Mouse (Mus musculus) stomach, postnatal 0 days (tissue): Measurements from ENCODE around the gene Pgap2. TPM values are rescaled to one million over a fixed set of nuclear protein-coding genes. Genes with fewer than 3 reads are reported as not detected.
A peak's percentile ranks its signal among the peaks of the same experiment; 100 is the strongest.

Experiments used
- ATAC-seq: fragments of 200-750 bp; cut with Nextera tagmentation; 2 replicates; pipeline ENCODE4 v1.8.0; 2017; ENCODE audit not compliant: low FRiP score, low TSS enrichment
- DNase-seq: peaks from one replicate; pipeline ENCODE4 v3.0.0-alpha.2; 2016; ENCODE audit warnings: low spot score
- H3K27ac ChIP-seq: fragments of 300-500 bp; sonication (generic); replicated peaks from 2 replicates; pipeline ENCODE4 v1.5.1; 2014; ENCODE audit warnings: mild to moderate bottlenecking, control low read depth
- H3K27me3 ChIP-seq: fragments of 300-500 bp; sonication (generic); 2 replicates; pipeline ENCODE4 v1.6.1; 2014; ENCODE audit warnings: low read length; ENCODE audit not compliant: control insufficient read depth, insufficient read depth
- H3K36me3 ChIP-seq: fragments of 300-500 bp; sonication (generic); 2 replicates; pipeline ENCODE4 v1.6.1; 2014; ENCODE audit warnings: low read length, mixed read lengths; ENCODE audit not compliant: control insufficient read depth, insufficient read depth
- H3K4me1 ChIP-seq: fragments of 300-500 bp; sonication (generic); replicated peaks from 2 replicates; pipeline ENCODE4 v1.6.1; 2014; ENCODE audit warnings: antibody characterized with exemption; ENCODE audit not compliant: control insufficient read depth, insufficient read depth
- H3K4me2 ChIP-seq: fragments of 300-500 bp; sonication (generic); replicated peaks from 2 replicates; pipeline ENCODE4 v1.6.1; 2014; ENCODE audit warnings: low read depth, mild to moderate bottlenecking, control low read depth, moderate library complexity
- H3K4me3 ChIP-seq: fragments of 300-500 bp; sonication (generic); 2 replicates; pipeline ENCODE4 v1.5.1; 2014; ENCODE audit warnings: low read depth, low read length, control low read depth
- H3K9ac ChIP-seq: fragments of 300-500 bp; sonication (generic); 2 replicates; pipeline ENCODE4 v1.6.1; 2014; ENCODE audit warnings: mild to moderate bottlenecking, low read length, control low read depth, mixed read lengths
- H3K9me3 ChIP-seq: fragments of 300-500 bp; sonication (generic); 2 replicates; pipeline ENCODE4 v1.6.1; 2016; ENCODE audit warnings: low read length; ENCODE audit not compliant: control insufficient read depth
- CTCF ChIP-seq: IDR thresholded peaks from 2 replicates; pipeline ENCODE4 v1.5.1; 2016; ENCODE audit warnings: antibody characterized with exemption, low read depth, mild to moderate bottlenecking, moderate library complexity
- EP300 ChIP-seq: optimal IDR thresholded peaks from 2 replicates; pipeline ENCODE3; 2016; ENCODE audit warnings: antibody characterized with exemption
- WGBS: fragments of 180-500 bp; shearing (Covaris S2); extraction: QIAGEN DNeasy Blood & Tissue Kit; methylation state at CpG from one replicate; pipeline ENCODE4 v1.1.7; 2014; 5-methylcytosine and 5-hydroxymethylcytosine counted together
- polyA plus RNA-seq: library from polyadenylated mRNA; unstranded; fragments of >200 nt; fragmentation: Nextera tagmentation; extraction: Ambion mirVana; gene quantifications from 2 replicates; pipeline ENCODE4 v1.2.1, GENCODE M21; 2015

Gene Pgap2
- polyA plus RNA-seq, 1 experiment from 2014 or later = 88.2 TPM

- H3K36me3 ChIP-seq = peaks cover 6% of the 10 kb centered on the region; the same call in 1 of the 2 replicates
- DNase-seq = no peak
- no peaks in the 10 kb centered on the region for H3K27me3 ChIP-seq
- WGBS = 75% methylated on average over 2 of the region's 2 CpGs
- no peak for ATAC-seq
- H3K9ac ChIP-seq = no peak overlapping the region
- no peak overlapping the region for H3K4me2 ChIP-seq
- TF ChIP-seq EP300 (no peak), CTCF (no peak)
- H3K4me3 ChIP-seq = no peak overlapping the region
- no peaks in the 10 kb centered on the region for H3K9me3 ChIP-seq
- peak overlapping the region; percentile 73; the same call in 1 of the 2 replicates for H3K27ac ChIP-seq
- H3K4me1 ChIP-seq = peaks cover 20% of the 10 kb centered on the region
Observed at GRCm38 (mm10) chr7:102243870-102244269, 33.9 kb downstream of the Pgap2 start.

GRCm38 (mm10) chr7:102244782-102245535 lies 35.0 kb downstream of the Pgap2 start:
- Histone ChIP-seq H3K27ac (peak overlapping the region; percentile 73), H3K36me3 (peaks cover 5% of the 10 kb centered on the region; the same call in 1 of the 2 replicates), H3K4me3 (no peak overlapping the region), H3K4me1 (peaks cover 20% of the 10 kb centered on the region), H3K27me3 (no peaks in the 10 kb centered on the region), H3K9me3 (no peaks in the 10 kb centered on the region), H3K4me2 (no peak overlapping the region), H3K9ac (peak overlapping the region; percentile 18)
- DNase-seq = no peak
- 67% methylated on average over 3 of the region's 3 CpGs for WGBS
- ATAC-seq = no peak
- no peak for TF ChIP-seq CTCF

- Histone ChIP-seq H3K9ac (no peak overlapping the region), H3K4me2 (peak overlapping the region; percentile 20; the same call in 1 of the 2 replicates), H3K4me1 (peaks cover 20% of the 10 kb centered on the region), H3K4me3 (no peak overlapping the region), H3K27me3 (no peaks in the 10 kb centered on the region), H3K9me3 (no peaks in the 10 kb centered on the region), H3K27ac (peak overlapping the region; percentile 73), H3K36me3 (peaks cover 5% of the 10 kb centered on the region; the same call in 1 of the 2 replicates)
- ATAC-seq = no peak
- DNase-seq = no peak
- TF ChIP-seq CTCF (no peak), EP300 (no peak)
- 0% methylated on average over 1 of the region's 1 CpGs for WGBS
Observed at GRCm38 (mm10) chr7:102245775-102246174, 35.8 kb downstream of the Pgap2 start.

- 37% methylated on average over 6 of the region's 6 CpGs for WGBS
- peak overlapping the region; percentile 73 for H3K27ac ChIP-seq
- H3K4me2 ChIP-seq = peak overlapping the region; percentile 20; the same call in 1 of the 2 replicates
- H3K4me1 ChIP-seq = peaks cover 20% of the 10 kb centered on the region
- no peak for ATAC-seq
- no peak for DNase-seq
- H3K9ac ChIP-seq = no peak overlapping the region
- H3K27me3 ChIP-seq = no peaks in the 10 kb centered on the region
- TF ChIP-seq EP300 (no peak), CTCF (no peak)
- H3K4me3 ChIP-seq = no peak overlapping the region
- H3K9me3 ChIP-seq = no peaks in the 10 kb centered on the region
- no peaks in the 10 kb centered on the region; the same call in 1 of the 2 replicates for H3K36me3 ChIP-seq
Observed at GRCm38 (mm10) chr7:102246265-102246664, 36.3 kb downstream of the Pgap2 start.

- 64% methylated on average over 12 of the region's 12 CpGs for WGBS
Observed at GRCm38 (mm10) chr7:102246956-102247797, 37.2 kb downstream of the Pgap2 start.

More at GRCm38 (mm10) chr7:102246956-102247797, 37.2 kb downstream of the Pgap2 start:
- DNase-seq = no peak
- Histone ChIP-seq H3K27ac (peak overlapping the region; percentile 45; the same call in 1 of the 2 replicates), H3K9me3 (no peaks in the 10 kb centered on the region), H3K4me2 (peak overlapping the region; percentile 72; the same call in 1 of the 2 replicates), H3K4me1 (peaks cover 20% of the 10 kb centered on the region), H3K4me3 (peak overlapping the region; percentile 5; the same call in 1 of the 2 replicates), H3K36me3 (no peaks in the 10 kb centered on the region), H3K9ac (no peak overlapping the region), H3K27me3 (no peaks in the 10 kb centered on the region)
- no peak for ATAC-seq
- no peak for TF ChIP-seq CTCF
